Mouse (Mus musculus) brain, embryonic 14.5 days (tissue): ENCODE data around the gene Plcxd3. TPM values are rescaled to one million over a fixed set of nuclear protein-coding genes. Genes with fewer than 3 reads are reported as not detected.

ENCODE experiments used
- DNase-seq: peaks from one replicate; pipeline ENCODE4 v3.0.0-alpha.2; 2011; ENCODE audit warnings: low read depth
- CTCF ChIP-seq: fragments of 200-500 bp; IDR thresholded peaks from 2 replicates; pipeline ENCODE4 v1.5.1; 2012; ENCODE audit warnings: inconsistent platforms, mild to moderate bottlenecking, moderate library complexity, borderline replicate concordance; ENCODE audit not compliant: insufficient read depth, insufficient read length; ENCODE audit errors: extremely low read depth
- POLR2A ChIP-seq: fragments of 200-500 bp; IDR thresholded peaks from 2 replicates; pipeline ENCODE4 v1.6.1; 2012; ENCODE audit warnings: mild to moderate bottlenecking, inconsistent platforms, borderline replicate concordance; ENCODE audit not compliant: poor library complexity, insufficient read depth, insufficient read length, severe bottlenecking; ENCODE audit errors: extremely low read depth
- polyA plus RNA-seq: library from polyadenylated mRNA; depleted of rRNA; stranded (reverse); fragments of >200 nt; gene quantifications from 2 replicates; pipeline ENCODE4 v1.2.3, GENCODE M21; 2012; rRNA removed

Plcxd3 gene
- polyA plus RNA-seq, result 4.3 and 9.1 TPM in 2 replicates

GRCm38 (mm10) chr15:4375423-4376220 is at the start of gene Plcxd3:
Gene Plcxd3, plus strand, starts transcription at chr15:4375491.
- DNase-seq, result peak; percentile 93
- TF ChIP-seq POLR2A (peak; percentile 44; the same call in 1 of the 2 replicates), CTCF (no peak)

- DNase-seq, result no peak
- no peak for TF ChIP-seq CTCF
- no peak for TF ChIP-seq POLR2A
These were observed 43.4 kb upstream of the Plcxd3 start for GRCm38 (mm10) chr15:4331867-4332266.

GRCm38 (mm10) chr15:4341620-4342019 is 33.7 kb upstream of the Plcxd3 start:
- peak; percentile 47 for DNase-seq
- no peak for TF ChIP-seq POLR2A
- no peak for TF ChIP-seq CTCF

GRCm38 (mm10) chr15:4348816-4349553 is 26.3 kb upstream of the Plcxd3 start:
- no peak for DNase-seq
- no peak for TF ChIP-seq POLR2A
- no peak for TF ChIP-seq CTCF

GRCm38 (mm10) chr15:4356397-4356796 is 18.9 kb upstream of the Plcxd3 start:
- TF ChIP-seq POLR2A, result no peak

GRCm38 (mm10) chr15:4357706-4358105 is 17.6 kb upstream of the Plcxd3 start:
- TF ChIP-seq CTCF (no peak), POLR2A (no peak)
- DNase-seq, result no peak

More at GRCm38 (mm10) chr15:4356397-4356796, 18.9 kb upstream of the Plcxd3 start:
- no peak for DNase-seq

GRCm38 (mm10) chr15:4367801-4368200 is 7.5 kb upstream of the Plcxd3 start:
- no peak for DNase-seq
- TF ChIP-seq CTCF, result no peak
- no peak for TF ChIP-seq POLR2A

GRCm38 (mm10) chr15:4374453-4374990 is 769 bp upstream of the Plcxd3 start:
- peak; percentile 60 for DNase-seq
- TF ChIP-seq CTCF (no peak), POLR2A (no peak)

- no peak for TF ChIP-seq CTCF
- TF ChIP-seq POLR2A, result no peak
- no peak for DNase-seq
These were observed 264 bp upstream of the Plcxd3 start for GRCm38 (mm10) chr15:4375031-4375422.

- peak; percentile 63 for DNase-seq
- TF ChIP-seq POLR2A, result 0 out of 2 replicates have a peak, but pooled peaks have one; percentile 1
- TF ChIP-seq CTCF, result no peak
These were observed 935 bp downstream of the Plcxd3 start for GRCm38 (mm10) chr15:4376221-4376631.

- DNase-seq, result peak; percentile 84
- no peak for TF ChIP-seq CTCF
- TF ChIP-seq POLR2A, result no peak
These were observed 3.5 kb downstream of the Plcxd3 start for GRCm38 (mm10) chr15:4378766-4379165.

- TF ChIP-seq CTCF, result no peak
- no peak for TF ChIP-seq POLR2A
- no peak for DNase-seq
These were observed 12.5 kb downstream of the Plcxd3 start for GRCm38 (mm10) chr15:4387774-4388173.
